Mouse (Mus musculus) megakaryocyte, embryonic 14.5 days (primary cell): Measurements from ENCODE around the gene Cntn4.

Source experiments
- FLI1 ChIP-seq: IDR thresholded peaks from 2 replicates; pipeline ENCODE4 v1.6.1; 2012; ENCODE audit warnings: low read length, inconsistent platforms, mixed read lengths
- GATA1 ChIP-seq: IDR thresholded peaks from 3 replicates; pipeline ENCODE4 v1.6.1; 2012; ENCODE audit warnings: mixed read lengths, low read length, inconsistent platforms, borderline replicate concordance

DNA sequence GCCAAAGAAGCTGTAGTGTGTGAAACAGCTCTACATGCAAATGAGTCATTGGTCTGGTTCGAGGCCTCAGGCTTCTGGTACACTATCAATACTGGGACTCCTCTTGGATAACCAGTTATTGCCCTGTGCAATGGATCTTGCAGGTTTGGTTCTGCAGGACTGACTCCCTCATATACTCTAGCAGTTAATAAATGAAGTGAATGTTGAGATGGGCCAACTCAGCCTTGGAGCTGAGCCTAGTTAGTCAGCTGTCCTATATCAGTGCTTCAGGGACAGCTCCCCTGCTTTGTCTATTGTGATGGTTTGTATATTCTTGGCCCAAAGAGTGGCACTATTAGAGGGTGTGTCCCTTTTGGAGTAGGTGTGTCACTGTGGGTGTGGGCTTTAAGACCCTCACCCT is 314.0 kb downstream of the Cntn4 start:
- no peak for TF ChIP-seq GATA1
- TF ChIP-seq FLI1: no peak
